Mouse (Mus musculus): ENCODE results near the gene Hist1h2bh. TPM values are rescaled to one million over a fixed set of nuclear protein-coding genes. Genes with fewer than 3 reads are reported as not detected.

Gene Hist1h2bh
- polyA plus RNA-seq, 1 experiment: 5.4 TPM

Other genes starting within 250 kb of the Hist1h2bh start
- 0.86 and 1.1 TPM in 2 replicates for gene Zfp322a, start 174.2 kb downstream of the Hist1h2bh start, polyA plus RNA-seq (2012; rRNA removed)
- gene Abt1, start 119.5 kb downstream of the Hist1h2bh start, polyA plus RNA-seq (2012; rRNA removed): 2.5 and 3.4 TPM in 2 replicates
- 0.05 TPM in 1 of 2 replicates, not detected in the other for gene Btn1a1, start 77.5 kb downstream of the Hist1h2bh start, polyA plus RNA-seq (2012; rRNA removed)
- not detected in 2 replicates for gene Btn2a2, start 54.5 kb downstream of the Hist1h2bh start, polyA plus RNA-seq (2012; rRNA removed)
- 61.1 and 64.4 TPM in 2 replicates for gene Hist1h4h, start 12.3 kb downstream of the Hist1h2bh start, polyA plus RNA-seq (2012; rRNA removed)
- gene Hist1h2af, start 9.5 kb downstream of the Hist1h2bh start, polyA plus RNA-seq (2012; rRNA removed): 294 and 1,013 TPM in 2 replicates
- 48.3 and 64.0 TPM in 2 replicates for gene Hist1h3g, start 8.0 kb downstream of the Hist1h2bh start, polyA plus RNA-seq (2012; rRNA removed)
- 11.5 and 15.6 TPM in 2 replicates for gene Hist1h3f, start 660 bp upstream of the Hist1h2bh start, polyA plus RNA-seq (2012; rRNA removed)
- 11.2 and 13.2 TPM in 2 replicates for gene Hist1h4f, start 8.3 kb upstream of the Hist1h2bh start, polyA plus RNA-seq (2012; rRNA removed)
- gene Hist1h1d, start 9.9 kb upstream of the Hist1h2bh start, polyA plus RNA-seq (2012; rRNA removed): 0.21 and 0.27 TPM in 2 replicates
- 47.5 and 78.7 TPM in 2 replicates for gene Hist1h3e, start 19.0 kb upstream of the Hist1h2bh start, polyA plus RNA-seq (2012; rRNA removed)
- gene Hist1h2ae, start 27.8 kb upstream of the Hist1h2bh start, polyA plus RNA-seq (2012; rRNA removed): 24.2 and 35.8 TPM in 2 replicates
- 52.2 and 87.2 TPM in 2 replicates for gene Hist1h2bg, start 28.0 kb upstream of the Hist1h2bh start, polyA plus RNA-seq (2012; rRNA removed)
- 15.9 and 25.7 TPM in 2 replicates for gene Hist1h2bf, start 30.8 kb upstream of the Hist1h2bh start, polyA plus RNA-seq (2012; rRNA removed)
- 17.3 and 24.2 TPM in 2 replicates for gene Hist1h2ad, start 31.0 kb upstream of the Hist1h2bh start, polyA plus RNA-seq (2012; rRNA removed)
- gene Hist1h3d, start 32.4 kb upstream of the Hist1h2bh start, polyA plus RNA-seq (2012; rRNA removed): 18.4 and 28.3 TPM in 2 replicates
- gene Hist1h4d, start 38.2 kb upstream of the Hist1h2bh start, polyA plus RNA-seq (2012; rRNA removed): 10.1 and 14.2 TPM in 2 replicates
- 2.6 and 3.4 TPM in 2 replicates for gene Hist1h2be, start 77.7 kb upstream of the Hist1h2bh start, polyA plus RNA-seq (2012; rRNA removed)
- gene Hist1h1e, start 79.2 kb upstream of the Hist1h2bh start, polyA plus RNA-seq (2012; rRNA removed): 2.3 and 2.7 TPM in 2 replicates
- 2.6 and 3.1 TPM in 2 replicates for gene Hist1h2ac, start 140.6 kb upstream of the Hist1h2bh start, polyA plus RNA-seq (2012; rRNA removed)
- 251 and 289 TPM in 2 replicates for gene Hist1h2bc, start 140.8 kb upstream of the Hist1h2bh start, polyA plus RNA-seq (2012; rRNA removed)
- gene Hist1h1t, start 152.4 kb upstream of the Hist1h2bh start, polyA plus RNA-seq (2012; rRNA removed): not detected in 2 replicates
- gene Hist1h4c, start 155.1 kb upstream of the Hist1h2bh start, polyA plus RNA-seq (2012; rRNA removed): 9.0 and 13.0 TPM in 2 replicates
- gene Hfe, start 167.5 kb upstream of the Hist1h2bh start, polyA plus RNA-seq (2012; rRNA removed): 11.5 and 18.9 TPM in 2 replicates
- 35.1 and 42.3 TPM in 2 replicates for gene Hist1h1c, start 195.4 kb upstream of the Hist1h2bh start, polyA plus RNA-seq (2012; rRNA removed)
- gene Hist1h3c, start 202.2 kb upstream of the Hist1h2bh start, polyA plus RNA-seq (2012; rRNA removed): 43.8 and 64.9 TPM in 2 replicates
- gene Hist1h2bb, start 203.3 kb upstream of the Hist1h2bh start, polyA plus RNA-seq (2012; rRNA removed): 18.2 and 27.3 TPM in 2 replicates
- 36.8 and 63.0 TPM in 2 replicates for gene Hist1h2ab, start 207.7 kb upstream of the Hist1h2bh start, polyA plus RNA-seq (2012; rRNA removed)
- 36.8 and 58.4 TPM in 2 replicates for gene Hist1h3b, start 208.9 kb upstream of the Hist1h2bh start, polyA plus RNA-seq (2012; rRNA removed)
- gene Hist1h4b, start 213.6 kb upstream of the Hist1h2bh start, polyA plus RNA-seq (2012; rRNA removed): 6.5 and 10.1 TPM in 2 replicates
- 17.5 and 20.9 TPM in 2 replicates for gene Hist1h4a, start 217.8 kb upstream of the Hist1h2bh start, polyA plus RNA-seq (2012; rRNA removed)
- 37.1 and 48.7 TPM in 2 replicates for gene Hist1h3a, start 219.0 kb upstream of the Hist1h2bh start, polyA plus RNA-seq (2012; rRNA removed)
- gene Hist1h1a, start 220.3 kb upstream of the Hist1h2bh start, polyA plus RNA-seq (2012; rRNA removed): 0.79 and 1.0 TPM in 2 replicates
- gene Trim38, start 226.5 kb upstream of the Hist1h2bh start, polyA plus RNA-seq (2012; rRNA removed): 0.09 TPM in 1 of 2 replicates, not detected in the other